Mouse (Mus musculus): ENCODE data around the gene Pdk2. TPM values are rescaled to one million over a fixed set of nuclear protein-coding genes. Genes with fewer than 3 reads are reported as not detected.

Gene Pdk2
- 9.8 TPM for polyA plus RNA-seq (2015; fragmentation: Illumina TruSeq; extraction: RNeasy Lipid Tissue Mini Kit (QIAGEN cat#74804); ENCODE audit: insufficient read depth, low read depth, low replicate concordance)

DNA sequence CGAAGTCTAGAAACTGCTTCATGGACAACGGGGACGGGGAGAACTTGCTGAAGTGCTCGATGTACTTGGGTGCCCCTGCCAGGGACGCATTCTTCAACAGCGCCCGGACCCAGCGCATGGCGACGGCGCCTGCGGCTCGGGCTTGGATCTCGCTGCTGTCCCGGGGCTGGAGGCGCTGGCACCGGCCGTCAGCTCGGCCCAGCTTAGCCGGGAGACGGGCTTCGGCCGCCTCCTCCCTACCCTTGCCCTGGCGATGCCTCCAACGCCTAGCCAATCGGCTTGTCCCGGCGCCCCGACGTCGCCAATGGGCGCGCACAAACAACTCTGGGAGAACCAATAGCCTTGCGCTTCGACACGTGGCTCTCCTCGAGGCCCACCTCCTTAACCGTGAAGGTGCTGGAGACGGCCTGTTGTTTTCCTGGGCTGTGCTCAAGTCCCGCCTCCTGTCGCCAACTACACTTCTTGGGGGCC lies at the start of gene Pdk2:
TSS of gene Pdk2 (minus strand) at position 216 of the 471 bp plus-strand sequence.

DNA sequence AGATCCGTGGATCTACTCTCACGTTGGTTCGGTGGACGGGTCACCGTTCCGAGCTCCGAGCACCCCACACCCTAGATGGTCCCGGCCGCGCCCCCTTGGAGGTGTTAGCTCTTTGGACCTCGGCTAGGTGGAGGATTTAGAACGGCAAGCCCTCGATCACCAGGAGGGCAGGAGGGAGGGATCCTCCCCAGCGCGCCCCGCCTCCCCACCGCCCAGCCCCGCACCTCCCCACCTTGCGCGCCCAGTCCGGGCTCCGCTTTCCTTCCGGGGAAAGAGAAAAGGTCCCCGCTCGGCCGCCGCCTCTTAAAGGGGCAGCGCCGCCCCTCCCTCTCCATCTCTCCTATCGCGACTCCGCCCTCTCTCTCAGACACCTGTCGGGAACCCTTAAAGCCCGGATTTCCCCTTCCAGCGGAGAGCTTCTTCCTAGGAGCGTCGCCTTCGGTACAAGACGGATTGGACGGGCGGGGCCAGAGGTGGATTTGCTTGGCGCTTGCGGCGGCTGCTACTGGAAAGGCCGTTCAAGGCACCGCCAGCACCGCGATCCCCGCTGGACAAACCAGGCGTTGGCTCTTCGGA lies 35.5 kb upstream of the Pdk2 start, which contains the start of gene Itga3:
TSS of gene Itga3 (minus strand) at position 266 of the 576 bp plus-strand sequence.

DNA sequence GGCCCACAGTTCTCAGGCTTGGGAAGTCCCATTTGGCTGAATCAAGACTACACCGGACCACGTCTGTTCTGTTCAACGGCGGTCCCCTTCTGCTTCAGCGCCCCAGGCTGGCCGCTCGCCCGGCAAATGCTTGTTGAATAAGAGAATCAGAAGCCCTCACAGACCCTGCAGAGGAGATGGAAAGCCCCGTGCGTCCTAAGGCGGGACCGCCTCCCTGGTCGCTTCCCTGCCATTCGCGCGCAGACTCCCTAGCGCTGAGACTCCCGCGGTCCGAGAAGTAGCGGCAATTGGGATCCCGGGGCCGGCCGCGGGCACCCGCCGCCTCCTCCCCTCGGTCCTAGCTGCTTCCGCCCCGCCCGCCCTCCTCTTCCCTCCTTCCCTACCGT lies 31.5 kb downstream of the Pdk2 start, which contains the start of gene Samd14:
TSS of gene Samd14 (plus strand) at position 251 of the 386 bp plus-strand sequence.

DNA sequence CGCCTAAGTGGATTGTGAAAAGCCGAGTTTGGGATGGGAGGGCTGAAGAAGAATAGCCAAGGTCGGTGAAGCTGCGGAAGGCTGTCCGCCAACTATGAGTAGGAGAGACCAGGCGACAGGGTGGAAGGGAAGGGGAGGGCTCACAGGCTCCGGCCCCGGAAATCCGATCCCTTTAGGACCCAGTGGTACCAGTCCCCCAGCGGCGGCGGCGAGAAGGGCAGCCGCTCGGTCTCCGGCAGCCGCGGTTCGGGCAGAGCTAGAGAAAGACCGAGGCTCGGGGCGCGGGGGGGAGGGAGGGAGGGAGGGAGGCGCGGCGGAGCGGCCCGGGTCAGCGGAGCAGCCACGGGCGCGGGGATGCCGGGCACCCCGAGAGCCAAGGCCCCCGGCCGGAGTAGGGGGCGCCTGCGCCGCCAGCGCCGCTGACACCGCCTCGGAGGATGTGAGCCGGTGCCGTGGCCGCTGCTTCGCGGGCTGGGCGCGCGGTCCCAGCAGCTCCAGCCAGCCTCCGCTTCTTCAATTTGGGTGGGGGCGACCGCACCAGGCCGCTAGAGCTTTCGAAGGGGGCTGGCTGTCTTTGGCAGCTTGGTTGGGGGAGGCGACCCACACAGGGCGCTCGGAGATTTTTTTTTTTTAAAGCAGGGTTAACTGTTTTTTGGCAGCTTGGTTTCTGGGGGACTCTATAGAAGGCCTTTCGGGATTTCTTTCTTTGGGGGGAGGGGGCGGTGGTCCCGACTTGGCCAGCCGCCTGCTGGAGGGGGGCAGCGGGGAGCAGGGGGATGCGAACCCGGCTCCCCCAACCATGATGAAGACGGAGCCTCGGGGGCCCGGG lies 50.2 kb downstream of the Pdk2 start, which contains the start of gene Ppp1r9b:
TSS of gene Ppp1r9b (plus strand) at position 287 of the 829 bp plus-strand sequence.

Other genes starting within 250 kb of the Pdk2 start
- 30.3 TPM for gene Col1a1, start 105.1 kb downstream of the Pdk2 start, polyA plus RNA-seq (2015; fragmentation: Illumina TruSeq; extraction: RNeasy Lipid Tissue Mini Kit (QIAGEN cat#74804); ENCODE audit: insufficient read depth, low read depth, low replicate concordance)
- gene Hils1, start 73.8 kb downstream of the Pdk2 start, polyA plus RNA-seq (2015; fragmentation: Illumina TruSeq; extraction: RNeasy Lipid Tissue Mini Kit (QIAGEN cat#74804); ENCODE audit: insufficient read depth, low read depth, low replicate concordance) = not detected
- not detected for gene Sgca, start 65.0 kb downstream of the Pdk2 start, polyA plus RNA-seq (2015; fragmentation: Illumina TruSeq; extraction: RNeasy Lipid Tissue Mini Kit (QIAGEN cat#74804); ENCODE audit: insufficient read depth, low read depth, low replicate concordance)
- gene Ppp1r9b, start 50.3 kb downstream of the Pdk2 start, polyA plus RNA-seq (2015; fragmentation: Illumina TruSeq; extraction: RNeasy Lipid Tissue Mini Kit (QIAGEN cat#74804); ENCODE audit: insufficient read depth, low read depth, low replicate concordance) = 14.5 TPM
- gene Samd14, start 31.5 kb downstream of the Pdk2 start, polyA plus RNA-seq (2015; fragmentation: Illumina TruSeq; extraction: RNeasy Lipid Tissue Mini Kit (QIAGEN cat#74804); ENCODE audit: insufficient read depth, low read depth, low replicate concordance) = 1.2 TPM
- gene Itga3, start 35.4 kb upstream of the Pdk2 start, polyA plus RNA-seq (2015; fragmentation: Illumina TruSeq; extraction: RNeasy Lipid Tissue Mini Kit (QIAGEN cat#74804); ENCODE audit: insufficient read depth, low read depth, low replicate concordance) = 9.4 TPM
- not detected for gene Dlx3, start 78.8 kb upstream of the Pdk2 start, polyA plus RNA-seq (2015; fragmentation: Illumina TruSeq; extraction: RNeasy Lipid Tissue Mini Kit (QIAGEN cat#74804); ENCODE audit: insufficient read depth, low read depth, low replicate concordance)
- gene Dlx4, start 104.9 kb upstream of the Pdk2 start, polyA plus RNA-seq (2015; fragmentation: Illumina TruSeq; extraction: RNeasy Lipid Tissue Mini Kit (QIAGEN cat#74804); ENCODE audit: insufficient read depth, low read depth, low replicate concordance) = not detected
- not detected for gene Tac4, start 220.2 kb upstream of the Pdk2 start, polyA plus RNA-seq (2015; fragmentation: Illumina TruSeq; extraction: RNeasy Lipid Tissue Mini Kit (QIAGEN cat#74804); ENCODE audit: insufficient read depth, low read depth, low replicate concordance)

Measured in pancreas, adult 10 weeks (tissue).